Mouse (Mus musculus): ENCODE measurements around the gene Sult2b1. TPM values are rescaled to one million over a fixed set of nuclear protein-coding genes. Genes with fewer than 3 reads are reported as not detected.
A peak's percentile ranks its signal among the peaks of the same experiment; 100 is the strongest.

Gene Sult2b1
- 10 to 100 TPM; 11.3 to 13.6 TPM for total RNA-seq (2021)
- long read RNA-seq, experiment 1, partial matches to known transcripts, result 0 of 4 reads
- long read RNA-seq, experiment 1, other reads (novel, unspliced or antisense), result 1 of 4 reads
- long read RNA-seq, experiment 2, transcript Sult2b1-207 (6 exons, 1,242 nt), result major isoform, 7 of 8 reads
- long read RNA-seq, experiment 2, partial matches to known transcripts, result 0 of 8 reads
- long read RNA-seq, experiment 2, other reads (novel, unspliced or antisense), result 1 of 8 reads

DNA sequence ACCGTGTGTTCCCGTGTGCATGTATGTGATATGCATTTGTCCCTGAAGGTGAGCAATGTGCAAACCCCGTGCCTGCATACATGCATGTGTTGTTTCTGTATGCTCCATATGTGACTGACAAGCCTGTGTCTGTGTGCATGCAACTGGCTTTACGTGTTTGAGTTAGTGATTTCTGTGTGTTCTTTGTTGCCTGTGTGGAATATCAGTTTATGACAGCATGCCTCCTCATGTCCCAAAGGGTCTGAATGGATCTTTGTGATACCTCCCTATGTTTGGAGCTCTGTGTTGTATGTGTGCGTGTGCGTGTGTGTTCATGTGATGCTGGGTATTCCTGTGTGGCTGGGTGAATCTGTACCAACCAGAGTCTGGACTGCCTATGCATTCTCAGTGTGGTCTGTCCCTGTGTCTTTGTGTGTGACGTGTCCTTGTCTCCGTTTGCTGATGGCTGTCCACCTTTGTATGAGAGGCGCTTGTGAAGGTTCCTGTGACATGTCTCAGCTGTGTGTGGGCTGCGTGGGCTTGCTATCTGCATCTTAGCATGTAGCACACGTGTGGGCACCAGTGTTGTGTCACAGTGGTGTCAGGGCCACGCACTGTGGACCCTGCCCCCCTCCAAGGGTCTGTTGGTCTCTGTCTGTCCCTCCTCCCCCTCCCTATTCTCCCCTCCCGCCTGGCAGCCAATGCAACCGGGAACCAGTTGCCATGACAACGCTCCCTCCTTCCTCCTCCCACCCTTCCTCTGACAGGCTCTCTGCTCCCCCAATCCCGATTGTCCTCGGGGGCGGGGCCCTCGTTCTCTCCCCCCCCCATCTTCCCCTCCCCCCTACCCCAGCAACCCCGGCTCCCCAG, at the start of gene Sult2b1:
Sult2b1 (minus strand) TSS at position 146 of the 849 bp plus-strand sequence.
- DNase-seq (ENCODE audit: extremely low spot score in 1 of 2, low spot score in 2 of 2), result peak; percentile 89 to 92
- TF ChIP-seq CTCF (IDR thresholded peaks at IDR 0.05), result no peak
- Histone ChIP-seq H3K27ac (peak within 1 kb of the TSS; percentile 97), H3K4me3 (peak within 1 kb of the TSS; percentile 59)
- intact Hi-C loops (cut with DNase I), result no loop called here

DNA sequence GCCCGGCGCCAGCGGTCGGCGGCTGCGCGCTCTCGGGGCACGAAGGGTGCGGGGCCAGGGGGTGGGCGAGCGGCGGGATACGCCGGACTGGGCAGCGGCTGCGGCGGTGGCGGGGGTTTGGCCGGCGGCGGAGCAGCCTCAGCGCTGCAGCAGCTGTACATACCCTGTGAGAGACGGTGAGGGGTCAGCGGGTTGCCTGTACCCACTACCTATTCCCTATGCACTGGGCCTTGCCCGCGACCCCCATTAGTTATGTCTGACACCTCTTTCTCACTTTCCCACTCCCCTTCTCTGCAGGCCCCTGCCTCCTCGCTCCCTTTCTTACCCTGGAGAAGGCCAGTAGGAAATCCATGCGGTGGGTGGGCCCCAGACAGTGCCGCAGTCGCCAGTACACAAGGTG, 49.5 kb upstream of the Sult2b1 start:
- DNase-seq (ENCODE audit: extremely low spot score in 1 of 2, low spot score in 2 of 2), result no peak
- intact Hi-C loops (cut with DNase I), result no loop called here
- peak overlapping the region; percentile 35 for H3K4me3 ChIP-seq
- no peak for TF ChIP-seq CTCF (IDR thresholded peaks at IDR 0.05)
- H3K27ac ChIP-seq, result no peak overlapping the region

DNA sequence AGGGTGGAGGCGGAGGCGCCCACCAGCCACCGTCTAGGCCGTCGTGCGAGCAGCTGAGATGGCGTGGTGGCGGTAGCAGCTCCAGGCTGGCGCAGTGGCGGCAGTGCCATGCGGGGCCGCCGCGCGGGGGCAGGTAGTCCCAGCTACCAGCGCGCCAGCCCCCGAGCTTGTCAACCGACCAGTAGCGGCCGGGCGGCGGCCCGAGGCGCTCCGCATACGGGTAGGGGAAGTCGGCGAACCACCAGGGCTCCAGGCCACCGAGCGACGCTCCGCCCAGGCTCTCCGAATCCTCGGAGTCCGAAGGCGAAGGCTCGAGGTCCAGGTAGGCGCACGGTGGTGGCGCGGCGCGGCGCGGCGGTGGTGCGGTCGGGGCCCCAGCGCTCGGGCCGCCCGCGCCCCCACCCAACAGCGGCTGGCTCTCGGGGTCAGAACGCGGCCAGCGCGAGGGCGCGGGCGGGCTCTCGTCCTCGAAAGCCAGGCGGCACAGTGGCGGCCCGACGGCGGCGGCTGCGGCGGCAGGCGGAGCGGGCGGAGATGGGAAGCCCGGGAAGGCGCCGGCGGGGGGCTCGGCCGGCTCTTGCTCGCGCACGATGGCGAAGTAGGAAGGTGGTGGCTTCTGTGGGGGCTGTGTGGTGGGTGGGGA, 48.8 kb upstream of the Sult2b1 start:
- DNase-seq (ENCODE audit: extremely low spot score in 1 of 2, low spot score in 2 of 2), result peak in 1 of 2 experiments; percentile 52
- H3K4me3 ChIP-seq, result peak overlapping the region; percentile 35

DNA sequence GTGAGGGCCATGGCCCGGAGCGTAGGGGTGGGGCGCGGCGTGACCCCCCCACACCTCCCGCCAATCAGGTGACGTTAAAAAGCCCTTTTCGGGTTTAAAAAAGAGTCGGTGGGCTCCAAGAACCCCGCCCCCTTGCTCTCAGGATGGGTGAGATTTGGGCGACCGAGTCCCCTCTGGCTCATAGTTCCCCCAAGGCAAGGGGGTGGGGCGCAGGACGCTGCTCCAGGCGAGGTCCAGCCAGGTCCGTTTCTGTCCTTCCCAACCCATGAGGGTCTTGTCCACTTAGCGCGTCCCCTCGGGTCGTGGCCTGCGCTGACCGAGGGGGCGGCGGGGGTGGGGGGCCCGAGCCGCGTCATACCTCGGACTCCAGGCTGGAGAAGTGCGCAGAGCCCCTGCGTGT, 48.0 kb upstream of the Sult2b1 start:
- Histone ChIP-seq H3K27ac (peak overlapping the region; percentile 28; the same call in 1 of the 2 replicates), H3K4me3 (peak overlapping the region; percentile 35)
- TF ChIP-seq CTCF (IDR thresholded peaks at IDR 0.05), result no peak
- DNase-seq (ENCODE audit: extremely low spot score in 1 of 2, low spot score in 2 of 2), result no peak
- intact Hi-C loops (cut with DNase I), result no loop called here

More for the DNA sequence above, 48.8 kb upstream of the Sult2b1 start:
- H3K27ac ChIP-seq, result no peak overlapping the region; the same call in 1 of the 2 replicates
- no peak for TF ChIP-seq CTCF (IDR thresholded peaks at IDR 0.05)
- intact Hi-C loops (cut with DNase I), result no loop called here

DNA sequence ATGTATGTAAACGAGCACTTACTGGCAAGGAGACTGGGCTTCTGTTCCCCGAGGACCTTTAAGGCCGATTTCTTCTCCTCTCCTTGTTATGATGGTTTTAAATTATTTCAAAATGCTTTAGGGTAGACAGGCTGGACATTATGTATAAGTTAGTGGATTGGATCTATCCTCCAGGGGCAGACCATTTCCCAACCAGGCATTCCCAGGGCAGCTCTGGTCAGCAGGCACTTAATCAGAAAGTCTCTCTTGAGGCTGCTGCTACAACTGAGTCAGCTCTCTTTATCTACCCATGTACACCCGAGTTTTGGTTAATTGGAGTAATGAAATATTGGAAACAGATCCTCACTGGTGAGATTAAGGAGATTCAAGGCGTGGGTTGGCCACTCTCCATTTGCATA, 46.7 kb upstream of the Sult2b1 start:
- no peak for DNase-seq (ENCODE audit: extremely low spot score in 1 of 2, low spot score in 2 of 2)
- peak overlapping the region; percentile 78 for H3K4me3 ChIP-seq
- intact Hi-C loops (cut with DNase I), result no loop called here
- H3K27ac ChIP-seq, result peak overlapping the region; percentile 97
- TF ChIP-seq CTCF (IDR thresholded peaks at IDR 0.05), result no peak

DNA sequence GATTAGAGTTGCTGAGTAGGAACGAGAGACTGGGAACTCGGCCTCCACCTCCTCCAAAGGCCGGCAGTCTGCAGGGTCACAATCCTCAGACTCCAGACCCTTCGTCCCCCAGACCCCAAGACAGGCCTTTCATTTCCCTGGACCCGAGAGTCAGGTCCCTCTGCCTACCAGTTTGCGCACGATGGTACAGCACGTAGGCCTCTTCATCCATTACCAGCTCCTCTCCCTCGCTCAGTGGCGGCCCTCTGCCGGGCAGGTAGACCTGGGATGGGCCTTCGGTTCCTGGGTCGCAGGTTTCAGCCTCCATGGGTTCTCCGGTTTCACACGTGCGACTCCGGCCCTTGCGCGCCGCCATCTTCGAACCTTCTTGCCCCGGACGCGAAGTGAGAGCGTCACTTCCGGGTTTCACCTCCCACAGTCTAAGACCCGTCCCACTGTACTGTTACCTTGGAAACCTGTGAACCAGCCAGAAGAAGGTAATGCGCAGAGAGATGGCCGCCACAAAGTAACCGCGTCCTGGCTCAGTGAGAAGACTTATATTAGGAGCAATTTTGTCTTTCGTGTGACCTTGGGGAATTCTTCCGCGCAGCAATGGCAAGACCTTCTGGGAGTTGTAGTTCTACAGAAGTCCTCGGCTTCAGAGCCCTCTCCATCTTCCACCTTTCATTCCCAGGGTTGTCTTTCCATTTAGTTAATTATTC, 46.1 kb upstream of the Sult2b1 start, which contains the start of gene Grwd1:
Grwd1 (minus strand) TSS at position 518 of the 701 bp plus-strand sequence.
- peak within 1 kb of the TSS; percentile 97 for H3K27ac ChIP-seq
- TF ChIP-seq CTCF (IDR thresholded peaks at IDR 0.05), result no peak
- DNase-seq (ENCODE audit: extremely low spot score in 1 of 2, low spot score in 2 of 2), result peak; percentile 83 to 84
- intact Hi-C loops (cut with DNase I), result no loop called here
- H3K4me3 ChIP-seq, result peak within 1 kb of the TSS; percentile 78

DNA sequence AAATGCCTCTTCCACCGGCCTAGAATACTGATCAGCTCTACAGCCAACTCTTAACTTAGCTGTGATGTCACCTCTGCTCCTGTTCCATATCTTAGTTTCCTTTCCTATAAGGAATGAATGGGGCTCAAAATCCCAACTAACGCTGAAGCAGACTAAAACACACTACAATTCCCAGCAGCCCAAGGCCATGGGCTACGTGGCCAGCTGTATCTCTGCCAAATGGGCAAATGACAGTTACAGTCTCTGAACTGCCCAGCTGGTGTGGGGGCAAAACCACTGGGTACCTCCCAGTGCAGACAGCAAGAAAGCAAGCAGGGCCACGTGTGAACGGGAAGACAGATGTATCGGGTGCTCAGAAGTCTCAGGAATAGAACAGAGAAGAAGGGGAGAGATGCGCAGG, 42.2 kb upstream of the Sult2b1 start:
- H3K4me3 ChIP-seq, result no peak overlapping the region
- no peak for DNase-seq (ENCODE audit: extremely low spot score in 1 of 2, low spot score in 2 of 2)
- no peak overlapping the region for H3K27ac ChIP-seq
- TF ChIP-seq CTCF (IDR thresholded peaks at IDR 0.05), result no peak
- intact Hi-C loops (cut with DNase I), result no loop called here

DNA sequence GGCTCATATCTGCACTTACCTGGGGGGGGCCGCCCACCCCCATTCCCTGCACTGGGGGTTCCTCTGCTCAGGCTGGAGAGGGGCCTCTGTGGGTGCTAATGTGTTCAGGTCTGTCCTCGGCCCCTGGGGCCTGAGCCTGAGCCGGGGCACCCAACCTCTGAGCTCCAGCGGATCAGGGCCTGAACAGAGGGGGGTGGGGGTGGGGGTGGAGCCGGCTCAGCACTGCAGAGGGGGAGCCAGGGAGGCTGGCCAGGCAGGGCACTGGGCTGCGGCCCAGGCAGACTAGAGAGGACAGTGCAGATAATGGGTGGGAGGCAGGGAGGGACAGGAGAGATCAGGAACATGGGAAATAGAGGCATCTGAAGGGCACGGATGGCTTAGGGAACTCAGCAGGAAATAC, 40.1 kb upstream of the Sult2b1 start, which contains the start of gene Kcnj14:
Kcnj14 (minus strand) TSS at position 185 of the 400 bp plus-strand sequence.
- TF ChIP-seq CTCF (IDR thresholded peaks at IDR 0.05), result no peak
- Histone ChIP-seq H3K27ac (no peak within 1 kb of the TSS), H3K4me3 (no peak within 1 kb of the TSS)
- intact Hi-C loops (cut with DNase I), result no loop called here
- DNase-seq (ENCODE audit: extremely low spot score in 1 of 2, low spot score in 2 of 2), result no peak

DNA sequence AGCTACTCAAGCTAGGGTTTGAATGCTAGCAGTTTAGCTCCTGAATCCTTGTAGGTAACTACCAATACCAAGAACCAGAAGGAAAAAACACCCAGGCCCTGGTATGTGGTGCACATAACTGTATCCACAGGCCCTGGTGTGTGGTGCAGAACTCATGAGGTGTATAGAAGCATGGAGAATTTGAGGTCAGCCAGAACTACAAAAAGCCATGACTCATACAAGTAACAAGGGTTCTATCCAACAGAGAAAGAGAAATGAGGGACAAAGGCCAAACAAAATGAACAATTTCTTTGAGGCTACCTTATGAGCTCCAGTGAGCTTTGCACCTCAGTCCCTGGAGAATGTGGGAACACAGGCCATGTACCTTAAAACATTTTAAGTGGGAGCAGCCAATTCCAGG, 36.4 kb upstream of the Sult2b1 start:
- intact Hi-C loops (cut with DNase I), result no loop called here
- Histone ChIP-seq H3K4me3 (no peak overlapping the region), H3K27ac (no peak overlapping the region)
- no peak for DNase-seq (ENCODE audit: extremely low spot score in 1 of 2, low spot score in 2 of 2)
- TF ChIP-seq CTCF (IDR thresholded peaks at IDR 0.05), result no peak

DNA sequence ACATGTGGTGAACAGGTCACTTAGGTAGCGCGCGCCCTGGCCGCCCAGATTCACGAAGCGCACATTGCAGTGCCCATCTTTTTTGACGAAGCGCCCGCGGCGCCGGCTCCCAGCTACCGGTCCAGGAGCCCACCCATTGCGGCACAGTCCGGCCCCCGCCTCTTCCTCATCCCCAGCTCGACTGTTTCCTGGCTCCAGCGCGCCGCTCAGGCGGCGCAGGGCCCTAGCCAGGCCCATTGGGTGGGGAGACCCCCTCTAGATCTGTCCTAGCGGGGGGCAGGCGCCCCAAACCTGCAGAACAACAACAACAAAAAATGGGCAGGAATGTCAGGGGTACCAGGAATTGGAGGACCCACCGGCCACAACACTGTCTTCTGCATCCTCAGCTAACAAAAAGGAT, 35.4 kb upstream of the Sult2b1 start:
- Histone ChIP-seq H3K4me3 (no peak overlapping the region), H3K27ac (no peak overlapping the region)
- TF ChIP-seq CTCF (IDR thresholded peaks at IDR 0.05), result no peak
- intact Hi-C loops (cut with DNase I), result no loop called here
- DNase-seq (ENCODE audit: extremely low spot score in 1 of 2, low spot score in 2 of 2), result no peak

DNA sequence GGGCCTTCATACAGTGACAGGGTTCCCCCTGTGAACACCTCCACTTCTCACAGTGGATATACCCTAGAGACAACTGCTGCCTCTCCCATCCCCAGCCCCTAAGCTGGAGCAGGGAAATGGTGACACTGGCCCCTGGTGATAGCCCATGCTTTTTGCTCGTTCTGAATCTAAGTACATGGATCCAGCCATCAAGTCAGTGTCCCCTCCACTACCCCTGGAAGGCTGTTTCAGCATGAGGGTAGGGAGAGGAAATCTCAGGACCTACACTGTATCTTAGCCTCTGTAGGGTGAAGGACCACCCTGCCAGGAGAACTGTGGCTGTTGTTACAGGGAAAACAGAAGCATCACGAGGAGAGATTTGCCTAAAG, 31.5 kb upstream of the Sult2b1 start:
- TF ChIP-seq CTCF (IDR thresholded peaks at IDR 0.05), result no peak
- no peak for DNase-seq (ENCODE audit: extremely low spot score in 1 of 2, low spot score in 2 of 2)
- no peak overlapping the region for H3K27ac ChIP-seq
- intact Hi-C loops (cut with DNase I), result no loop called here
- H3K4me3 ChIP-seq, result no peak overlapping the region
